Mouse (Mus musculus): ENCODE measurements around the gene Svbp.
A peak's percentile ranks its signal among the peaks of the same experiment; 100 is the strongest.

Gene Svbp

DNA sequence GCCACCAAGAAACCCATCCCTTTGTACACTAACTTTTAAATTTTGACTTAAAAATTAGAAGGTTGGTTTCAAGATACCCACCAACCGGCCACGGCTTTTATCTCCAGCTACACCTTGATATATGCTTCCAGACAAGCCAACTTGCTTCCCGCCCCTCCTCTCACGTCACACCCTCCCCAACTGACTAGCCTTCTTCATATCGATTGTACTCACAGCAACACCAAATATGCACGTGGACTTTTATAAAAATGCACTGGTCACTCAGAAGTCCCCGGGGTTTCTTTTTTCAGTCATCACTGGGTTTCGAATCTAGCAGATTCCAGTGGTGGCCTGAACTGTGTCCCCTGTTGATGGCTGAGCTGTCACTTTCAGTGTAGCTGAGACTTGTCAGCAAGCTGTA lies 4.5 kb upstream of the Svbp start:
- no peak for DNase-seq (ENCODE audit: low spot score in 2 of 2)

DNA sequence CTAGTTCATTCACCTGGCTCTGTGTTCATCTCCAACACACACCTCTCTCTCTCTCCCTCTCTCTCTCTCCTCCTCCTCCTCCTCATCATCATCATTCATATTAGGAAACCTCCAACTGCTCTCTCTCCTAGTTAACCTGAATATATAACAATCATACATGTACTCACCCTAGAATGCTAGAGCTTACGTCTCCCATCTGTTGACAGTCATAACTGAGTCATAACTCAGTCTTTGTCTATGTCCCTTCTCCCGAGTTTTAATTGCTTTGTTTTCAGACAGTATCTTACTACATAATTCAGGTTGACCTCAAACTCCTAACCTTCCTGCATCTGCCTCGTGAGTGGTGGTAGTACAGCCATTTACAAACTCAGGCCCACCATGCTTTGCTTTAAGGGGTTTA lies 3.8 kb upstream of the Svbp start:
- DNase-seq (ENCODE audit: low spot score in 2 of 2), result no peak

DNA sequence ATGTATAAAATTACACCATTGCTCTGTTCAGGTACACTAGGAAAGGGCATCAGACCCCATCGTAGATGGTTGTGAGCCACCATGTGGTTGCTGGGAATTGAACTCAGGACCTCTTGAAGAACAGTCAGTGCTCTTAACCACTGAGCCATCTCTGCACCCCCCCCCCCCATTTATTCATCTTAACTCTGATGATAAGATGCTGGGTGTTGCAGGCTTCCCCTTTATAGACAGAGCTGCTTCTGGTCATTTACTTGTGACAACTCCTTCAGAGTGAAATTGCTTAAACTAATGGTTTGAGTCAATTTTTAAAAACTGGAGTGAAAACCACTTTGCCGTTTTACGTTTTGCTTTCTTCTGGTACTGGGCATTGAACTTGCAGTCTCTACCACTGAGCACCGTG lies 2.3 kb upstream of the Svbp start:
- no peak for DNase-seq (ENCODE audit: low spot score in 2 of 2)

DNA sequence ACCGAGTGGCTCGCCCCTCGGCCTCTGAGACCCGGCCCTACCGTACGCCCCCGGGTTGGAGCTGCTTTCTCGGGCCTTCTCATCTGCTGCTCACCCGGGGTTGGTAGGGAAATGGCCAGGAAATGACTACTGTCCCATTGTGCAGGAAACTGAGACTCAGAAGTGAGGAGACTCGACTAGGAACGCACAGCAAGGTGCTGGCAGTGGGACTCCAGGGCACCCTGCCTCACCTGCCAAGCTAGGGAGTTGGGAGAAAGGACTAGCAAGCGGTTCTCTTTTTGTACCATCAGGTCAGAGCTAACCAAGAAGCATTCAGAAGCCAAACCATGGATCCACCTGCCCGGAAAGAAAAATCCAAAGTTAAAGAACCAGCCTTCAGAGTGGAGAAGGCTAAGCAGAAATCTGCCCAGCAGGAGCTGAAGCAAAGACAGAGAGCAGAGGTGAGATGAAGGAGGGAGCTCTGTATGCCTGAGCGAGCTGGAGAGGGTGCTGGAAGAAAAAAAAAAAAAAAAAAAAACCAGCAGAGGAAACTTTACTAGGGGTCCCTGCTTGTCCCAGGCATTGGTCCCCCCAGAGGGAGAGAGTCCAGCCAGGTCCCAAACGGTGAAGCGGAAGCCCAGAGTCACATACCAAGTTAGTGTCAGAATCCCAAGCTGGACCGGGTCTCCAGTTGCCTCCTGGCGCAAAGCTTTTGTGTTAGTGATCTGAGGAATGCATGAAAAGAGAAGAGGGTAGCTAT lies 645 bp downstream of the Svbp start:
- no peak for DNase-seq (ENCODE audit: low spot score in 2 of 2)

DNA sequence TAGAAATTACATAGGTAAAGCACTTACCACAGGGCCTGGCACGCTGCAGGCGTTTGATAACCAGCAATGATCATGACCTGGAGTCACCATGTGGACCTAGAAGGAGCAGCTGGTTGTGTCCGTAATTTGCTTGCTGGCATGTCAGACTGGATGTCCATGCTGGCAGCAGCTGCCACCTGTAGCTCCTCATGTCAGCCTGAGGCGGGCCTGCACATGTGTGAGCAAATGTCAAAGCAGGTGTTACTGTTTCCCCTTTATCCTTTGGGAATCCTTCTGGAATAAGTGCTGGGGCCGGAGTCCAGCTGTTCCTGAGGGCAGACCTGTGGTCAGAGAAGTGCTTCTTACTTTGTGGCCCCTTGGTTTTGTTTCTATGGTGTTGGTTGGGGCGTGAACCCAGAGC lies 3.0 kb downstream of the Svbp start:
- no peak for DNase-seq (ENCODE audit: low spot score in 2 of 2)

DNA sequence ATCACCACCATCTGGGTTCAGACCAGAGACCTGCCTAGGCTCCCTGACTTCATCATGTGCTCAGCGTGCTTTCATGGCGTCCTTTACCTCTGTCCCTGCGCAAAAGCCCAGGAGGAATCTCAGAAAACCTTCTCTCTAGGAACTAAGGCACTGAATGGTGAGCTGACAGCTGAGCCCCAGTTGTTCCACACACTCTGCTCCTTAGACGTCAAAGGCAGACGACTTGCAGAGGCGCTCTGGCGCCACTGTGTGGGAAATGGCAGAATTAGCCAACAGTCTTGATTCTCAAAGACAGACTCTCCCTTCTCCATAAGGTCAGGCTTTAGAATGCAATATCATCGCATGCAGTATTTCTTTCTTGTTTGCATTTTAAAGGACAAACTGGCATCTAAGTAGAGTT lies 9.6 kb downstream of the Svbp start:
- peak; percentile 20 to 26 for DNase-seq (ENCODE audit: low spot score in 2 of 2)

DNA sequence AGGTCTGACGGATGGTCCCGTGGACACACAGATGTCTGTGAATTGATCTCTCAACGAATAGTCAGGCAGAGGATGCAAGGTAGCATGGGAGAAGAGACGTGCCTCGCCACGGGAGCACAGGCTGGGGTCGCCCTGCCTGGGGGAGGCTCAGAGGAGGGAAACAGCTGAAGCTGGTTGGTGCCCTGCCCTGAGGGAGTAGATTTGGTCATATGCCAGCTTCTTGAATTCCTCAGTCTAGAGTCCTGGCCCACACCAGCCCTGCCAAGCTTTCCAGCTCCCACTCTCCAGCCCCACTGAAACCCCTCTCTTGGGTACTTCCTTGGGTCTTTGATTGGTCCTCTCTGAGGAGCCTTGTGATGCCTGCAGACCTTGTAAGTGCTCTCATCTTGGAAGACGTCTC lies 21.6 kb downstream of the Svbp start:
- DNase-seq (ENCODE audit: low spot score in 2 of 2), result no peak

DNA sequence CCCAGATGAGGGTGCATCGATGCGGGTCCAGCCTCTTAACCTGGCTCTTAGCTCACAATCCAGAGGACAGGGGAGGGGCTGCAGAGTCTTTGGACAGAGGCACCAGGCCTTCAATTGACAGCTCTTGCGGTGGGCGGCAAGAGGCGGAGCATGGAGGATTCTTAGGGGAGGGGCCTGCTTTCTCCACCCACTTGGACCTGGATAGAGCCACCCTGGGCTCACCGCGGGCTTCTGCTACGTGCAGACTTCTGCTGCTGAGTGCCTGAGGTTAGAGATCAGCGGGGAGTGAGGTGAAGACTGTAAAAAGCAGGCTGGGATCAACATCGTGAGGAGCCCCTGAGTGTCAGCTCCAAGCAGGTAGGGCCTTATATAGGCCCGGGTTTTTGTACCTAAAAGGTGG lies 23.1 kb downstream of the Svbp start, which contains the start of gene Tmem269:
Gene Tmem269, minus strand, starts transcription at position 49 of the 400 bp plus-strand sequence.
- no peak for DNase-seq (ENCODE audit: low spot score in 2 of 2)

DNA sequence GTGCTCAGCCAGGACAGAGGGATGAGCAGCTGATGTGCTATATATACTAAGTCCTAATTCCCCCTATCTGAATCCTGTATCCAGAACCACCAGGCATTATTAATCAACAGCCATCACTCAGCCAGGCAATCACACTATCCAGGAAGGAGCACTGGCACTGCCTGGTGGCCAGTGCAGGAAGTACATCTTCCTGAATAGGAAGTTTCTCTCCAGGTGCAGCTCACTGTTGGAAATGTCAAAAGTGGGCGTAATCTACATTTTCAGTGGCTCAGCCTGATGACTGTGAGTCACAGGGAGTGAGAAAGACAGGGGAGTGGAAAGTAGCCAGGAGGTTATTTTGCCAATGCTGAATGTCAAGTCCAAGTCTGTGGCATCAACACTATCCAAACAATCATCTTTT lies 28.6 kb downstream of the Svbp start:
- no peak for DNase-seq (ENCODE audit: low spot score in 2 of 2)

DNA sequence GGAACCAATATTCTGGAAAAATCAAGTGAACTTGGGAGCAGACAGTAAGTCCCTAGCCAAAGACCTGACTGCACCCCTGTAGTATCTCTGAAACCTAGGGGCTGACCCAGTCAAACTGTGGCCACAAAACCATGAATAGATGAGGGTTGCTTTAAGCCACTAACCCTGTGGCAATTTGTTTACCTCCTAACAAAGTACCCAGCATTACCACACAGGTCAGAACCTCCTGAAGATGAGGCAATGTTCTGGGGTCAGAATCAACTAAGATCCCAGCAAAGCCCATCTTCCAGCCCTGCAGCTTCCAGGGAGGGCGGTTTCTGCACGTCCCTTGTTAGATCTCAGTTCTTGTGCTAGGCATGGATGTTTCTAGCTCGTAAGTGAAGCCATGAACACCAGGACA lies 29.4 kb downstream of the Svbp start:
- no peak for DNase-seq (ENCODE audit: low spot score in 2 of 2)

DNA sequence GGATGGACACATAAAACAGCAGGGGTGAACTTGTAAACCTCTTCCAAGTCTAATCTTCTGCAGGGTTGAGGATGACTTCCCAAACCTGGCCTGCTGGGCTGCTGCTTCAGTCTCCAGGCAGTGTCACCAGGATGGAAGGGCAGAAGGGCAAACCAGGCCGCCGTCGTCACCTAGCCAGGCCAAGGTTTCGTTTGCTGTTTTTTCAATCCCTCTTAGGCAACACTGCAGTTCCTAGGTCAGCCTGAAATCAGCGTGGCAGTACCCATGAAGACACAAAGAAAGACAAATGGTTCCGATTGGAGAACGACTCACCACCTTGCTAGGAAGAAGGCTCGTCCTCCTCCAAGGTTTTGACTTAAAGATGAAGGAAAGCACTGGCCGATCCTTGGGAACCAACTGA lies 30.6 kb downstream of the Svbp start:
- DNase-seq (ENCODE audit: low spot score in 2 of 2), result no peak

DNA sequence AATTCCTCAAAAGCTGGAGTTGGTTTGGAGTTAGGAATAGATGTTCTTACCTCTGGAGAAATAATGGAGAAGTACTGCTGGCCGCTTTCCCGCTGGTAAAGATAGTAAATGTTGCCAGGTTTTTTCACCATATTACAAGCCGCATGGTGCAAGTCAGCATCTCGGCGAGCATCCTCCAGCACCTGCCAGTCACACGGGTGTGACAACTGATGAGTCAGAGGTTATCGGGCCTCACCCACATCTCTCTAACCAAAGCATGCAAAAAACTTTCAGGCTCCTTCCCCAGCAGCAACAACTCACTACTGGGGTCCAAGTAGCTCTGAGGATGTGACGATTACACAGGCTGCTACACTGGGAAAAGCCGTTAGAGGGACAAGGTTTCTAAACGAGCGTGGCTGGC lies 31.6 kb downstream of the Svbp start:
- no peak for DNase-seq (ENCODE audit: low spot score in 2 of 2)

DNA sequence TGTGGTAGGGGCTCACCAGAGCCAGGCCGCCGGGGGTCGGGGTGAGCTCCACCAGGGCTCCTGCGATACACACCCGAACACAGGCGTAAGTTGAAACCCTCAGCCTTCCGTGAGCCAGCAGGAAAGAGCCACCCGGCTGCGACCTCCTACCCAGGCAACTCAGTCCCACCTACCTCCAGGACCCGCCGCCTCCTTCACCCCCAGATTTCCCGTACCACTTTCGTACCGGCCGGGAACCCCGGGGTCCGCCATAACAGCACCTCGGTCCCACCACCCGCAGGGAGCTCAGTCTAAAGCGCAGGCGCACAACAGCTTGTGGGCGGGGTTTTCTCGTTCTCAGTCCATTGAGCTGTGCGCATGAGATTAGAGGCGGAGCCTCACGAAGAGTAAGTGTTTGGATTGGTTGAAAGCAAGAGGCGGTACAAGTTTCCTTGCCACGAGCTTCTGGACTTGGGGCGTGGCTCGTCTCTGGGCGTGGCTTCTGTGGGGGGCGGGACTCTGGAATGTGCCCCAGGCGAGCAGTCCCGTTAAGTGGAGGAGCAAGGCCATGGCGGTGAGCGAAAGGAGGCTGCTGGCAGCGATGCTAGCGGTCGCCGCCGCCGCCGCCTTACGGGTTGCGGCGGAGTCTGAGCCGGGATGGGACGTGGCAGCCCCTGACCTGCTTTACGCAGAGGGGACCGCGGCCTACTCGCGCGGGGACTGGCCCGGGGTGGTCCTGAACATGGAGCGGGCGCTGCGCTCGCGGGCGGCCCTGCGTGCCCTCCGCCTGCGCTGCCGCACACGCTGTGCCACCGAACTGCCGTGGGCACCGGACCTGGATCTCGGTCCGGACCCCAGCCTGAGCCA lies 37.5 kb downstream of the Svbp start, which contains the start of the genes AU022252 and P3h1:
Gene AU022252, minus strand, starts transcription at position 303 of the 846 bp plus-strand sequence.
Gene P3h1, plus strand, starts transcription at position 506 of the 846 bp plus-strand sequence.
- peak; percentile 98 to 99 for DNase-seq (ENCODE audit: low spot score in 2 of 2)

DNA sequence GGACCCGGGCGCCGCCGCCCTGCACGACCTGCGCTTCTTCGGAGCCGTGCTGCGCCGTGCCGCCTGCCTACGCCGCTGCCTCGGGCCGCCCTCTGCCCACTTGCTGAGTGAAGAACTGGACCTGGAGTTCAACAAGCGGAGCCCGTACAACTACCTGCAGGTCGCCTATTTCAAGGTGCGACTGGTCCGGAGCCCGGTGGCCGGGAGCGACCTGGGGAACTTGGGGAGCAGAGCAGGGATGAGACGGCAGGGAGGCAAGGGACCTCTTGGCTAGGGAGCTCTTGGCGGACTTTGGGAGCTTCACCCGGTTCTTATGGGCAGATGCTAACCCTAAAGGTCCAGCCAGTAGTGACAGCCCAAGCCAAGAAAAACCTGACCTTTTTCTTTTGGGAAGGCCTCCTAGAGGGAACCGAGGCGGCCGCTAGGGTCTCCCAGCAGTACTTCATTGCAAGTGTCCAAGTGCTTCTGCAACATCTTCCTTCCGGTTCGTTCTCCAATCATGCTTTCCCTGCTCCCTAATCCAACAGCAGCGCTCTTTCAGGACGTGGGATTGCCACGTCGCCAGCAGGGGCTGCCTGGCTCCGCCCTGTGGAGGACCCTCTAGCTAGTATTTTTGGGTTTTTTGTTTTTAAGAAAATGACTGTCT lies 38.3 kb downstream of the Svbp start:
- DNase-seq (ENCODE audit: low spot score in 2 of 2), result peak; percentile 32 to 39

DNA sequence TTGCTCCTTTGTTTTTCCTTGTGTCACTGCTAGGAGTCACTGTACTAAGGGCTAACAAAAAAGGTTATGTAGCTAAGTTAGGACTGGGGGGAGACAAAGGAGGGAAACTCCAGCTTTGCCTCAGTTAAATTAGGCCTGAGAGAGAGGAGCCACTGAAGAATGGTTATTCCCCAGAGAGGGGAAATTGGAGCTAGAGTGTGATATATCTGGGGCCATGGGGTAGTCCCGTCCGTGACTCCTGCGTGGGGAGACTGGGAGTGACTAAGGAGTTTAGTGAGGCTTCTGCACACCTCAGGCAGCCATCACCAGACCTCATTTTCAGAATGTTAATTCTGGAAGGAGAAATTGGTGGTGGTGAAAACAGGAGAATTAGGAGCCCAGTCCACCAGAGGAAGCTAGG lies 39.2 kb downstream of the Svbp start:
- no peak for DNase-seq (ENCODE audit: low spot score in 2 of 2)

DNA sequence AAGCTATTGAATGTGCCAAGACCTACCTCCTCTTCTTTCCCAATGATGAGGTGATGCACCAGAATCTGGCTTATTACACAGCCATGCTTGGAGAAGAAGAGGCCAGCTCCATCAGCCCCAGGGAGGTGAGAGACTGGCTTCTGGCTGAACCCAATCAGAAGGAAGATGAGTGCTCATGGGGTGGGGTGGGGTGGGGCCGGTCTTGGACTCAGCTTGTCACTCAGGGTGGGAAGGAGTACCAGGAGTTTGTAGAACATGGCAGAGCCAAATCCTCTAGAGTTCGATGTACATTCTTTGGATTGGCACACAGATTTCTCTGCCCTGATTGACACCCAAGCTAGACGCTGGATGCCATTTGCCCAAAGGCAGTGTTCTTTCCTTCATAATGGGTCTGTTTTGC lies 43.6 kb downstream of the Svbp start:
- no peak for DNase-seq (ENCODE audit: low spot score in 2 of 2)

DNA sequence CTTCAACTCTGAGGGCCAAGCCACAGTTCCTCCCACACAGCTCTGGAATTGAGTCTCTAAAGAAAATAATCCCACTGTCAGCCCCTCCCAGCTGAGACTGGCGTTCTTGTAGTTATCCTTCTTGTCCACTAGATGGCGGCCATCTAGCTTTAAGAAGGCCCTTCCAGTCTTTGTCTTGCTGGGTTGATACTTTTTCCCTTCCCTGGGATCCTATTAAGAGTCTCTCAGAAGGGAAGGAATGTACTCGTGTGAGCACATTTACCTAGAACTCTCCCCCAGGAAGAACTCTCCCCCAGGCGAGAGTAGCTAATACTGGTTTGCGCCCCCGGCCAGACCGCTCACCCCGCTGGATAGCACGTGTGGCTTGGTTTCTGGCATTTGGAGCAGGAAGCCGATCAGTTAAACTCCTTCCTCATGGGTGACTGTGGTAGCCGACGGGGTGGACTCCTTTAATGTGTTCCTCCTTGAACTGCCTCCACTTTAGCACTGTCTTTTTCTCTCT lies 44.1 kb downstream of the Svbp start:
- DNase-seq (ENCODE audit: low spot score in 2 of 2), result peak in 1 of 2 experiments; percentile 26

DNA sequence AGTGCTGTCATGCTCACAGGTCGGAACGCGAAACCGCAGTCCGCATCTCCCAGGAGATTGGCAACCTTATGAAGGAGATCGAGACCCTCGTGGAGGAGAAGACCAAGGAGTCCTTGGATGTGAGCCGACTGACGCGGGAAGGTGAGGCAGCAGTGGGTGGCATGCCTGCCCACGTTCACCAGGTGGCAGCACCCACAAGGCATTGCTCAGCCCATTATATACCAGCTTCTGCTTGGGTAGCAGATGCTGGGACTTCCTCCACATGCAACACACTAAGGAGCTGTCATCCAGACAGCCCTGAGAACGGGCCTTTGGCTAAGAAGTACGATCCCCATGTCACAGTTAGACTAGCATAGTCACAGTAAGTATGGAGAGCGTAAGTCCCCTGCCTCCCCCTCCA lies 46.6 kb downstream of the Svbp start:
- DNase-seq (ENCODE audit: low spot score in 2 of 2), result peak; percentile 51 to 61

DNA sequence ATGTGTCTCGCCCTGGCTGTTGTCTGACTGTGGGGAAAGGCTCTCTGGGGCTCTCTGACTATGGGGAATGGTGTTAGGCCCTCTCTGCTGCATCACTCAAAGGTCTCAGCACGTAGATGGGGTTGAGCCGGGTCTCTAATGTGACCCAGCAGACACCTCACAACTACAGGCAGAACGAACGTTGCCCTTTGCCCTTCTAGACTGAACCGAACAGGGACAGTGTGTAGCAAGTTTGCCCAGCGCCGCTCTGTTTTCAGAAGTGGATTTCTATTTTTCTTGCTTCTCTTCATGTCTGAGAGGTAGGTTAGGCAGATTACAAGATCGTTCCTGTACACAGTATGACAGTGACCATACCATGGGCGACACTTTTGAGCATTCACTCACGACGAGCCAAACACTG lies 47.5 kb downstream of the Svbp start:
- DNase-seq (ENCODE audit: low spot score in 2 of 2), result no peak

DNA sequence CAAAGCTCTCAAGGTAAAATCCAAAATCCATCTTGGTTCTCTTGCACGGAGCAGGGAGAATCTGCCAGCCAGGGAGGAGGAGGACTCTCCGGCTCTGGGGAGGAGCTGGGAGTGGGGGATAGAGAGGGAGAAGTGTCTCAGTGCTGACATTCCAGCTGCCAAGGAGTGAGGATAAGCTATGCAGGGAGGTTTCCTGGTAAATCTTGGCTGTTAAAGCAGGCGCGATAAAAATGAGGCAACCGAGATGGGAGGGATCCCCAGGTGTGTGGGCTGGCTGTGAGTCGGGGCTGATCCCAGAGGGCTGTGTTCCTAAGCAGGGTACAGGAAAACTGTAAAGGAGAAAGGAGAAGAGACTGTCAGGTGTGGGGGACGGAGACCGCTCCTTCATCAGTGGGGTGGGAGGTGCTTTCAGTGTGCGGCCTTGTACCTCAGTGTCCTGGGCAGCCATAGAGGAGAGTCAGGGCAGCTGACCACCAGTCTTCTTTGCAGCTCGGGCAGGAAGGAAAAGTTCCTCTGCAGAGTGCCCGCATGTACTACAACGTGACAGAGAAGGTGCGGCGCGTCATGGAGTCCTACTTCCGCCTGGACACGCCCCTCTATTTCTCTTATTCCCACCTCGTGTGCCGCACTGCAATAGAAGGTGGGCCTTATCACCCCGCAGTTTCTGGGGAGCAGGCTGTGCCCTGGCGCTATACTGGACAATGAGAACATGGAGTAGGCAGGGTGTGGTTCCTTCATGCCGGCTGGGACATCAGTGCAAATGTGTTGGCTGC lies 49.5 kb downstream of the Svbp start:
- DNase-seq (ENCODE audit: low spot score in 2 of 2), result peak; percentile 73 to 84

DNA sequence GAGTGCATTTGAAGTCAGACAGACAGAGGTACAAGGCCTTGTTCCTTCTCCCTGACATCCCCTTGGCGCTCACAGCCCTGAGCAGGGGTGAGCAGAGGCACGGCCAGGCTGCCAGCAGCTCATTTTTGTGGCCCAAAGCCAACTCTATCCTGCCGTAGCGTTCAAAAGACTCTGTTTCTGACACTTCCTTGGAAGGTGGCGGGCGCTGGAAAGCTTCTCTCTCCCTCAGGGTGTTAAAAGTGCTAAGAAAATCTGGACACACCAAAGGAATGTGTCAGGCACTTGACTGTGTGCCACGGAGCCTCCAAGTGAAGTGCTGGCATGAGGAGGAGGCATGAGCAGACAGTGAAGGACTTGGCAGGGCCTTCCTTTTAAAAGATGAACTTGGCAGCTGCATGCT lies 50.5 kb downstream of the Svbp start:
- peak; percentile 59 to 76 for DNase-seq (ENCODE audit: low spot score in 2 of 2)
